Mouse (Mus musculus) adipocyte (in vitro differentiated cells): ENCODE results near the gene Grm8.
A peak's percentile ranks its signal among the peaks of the same experiment; 100 is the strongest.

Experiments used
- DNase-seq: peaks from one replicate; pipeline ENCODE4 v3.0.0-alpha.2; 2016; ENCODE audit warnings: low spot score

Gene Grm8

GRCm38 (mm10) chr6:28135001-28135401 is at the start of gene Grm8:
Gene Grm8 (minus strand): TSS chr6:28135178.
- DNase-seq = no peak

- no peak for DNase-seq
Measured at GRCm38 (mm10) chr6:28169851-28170539, 35.0 kb upstream of the Grm8 start.

DNA sequence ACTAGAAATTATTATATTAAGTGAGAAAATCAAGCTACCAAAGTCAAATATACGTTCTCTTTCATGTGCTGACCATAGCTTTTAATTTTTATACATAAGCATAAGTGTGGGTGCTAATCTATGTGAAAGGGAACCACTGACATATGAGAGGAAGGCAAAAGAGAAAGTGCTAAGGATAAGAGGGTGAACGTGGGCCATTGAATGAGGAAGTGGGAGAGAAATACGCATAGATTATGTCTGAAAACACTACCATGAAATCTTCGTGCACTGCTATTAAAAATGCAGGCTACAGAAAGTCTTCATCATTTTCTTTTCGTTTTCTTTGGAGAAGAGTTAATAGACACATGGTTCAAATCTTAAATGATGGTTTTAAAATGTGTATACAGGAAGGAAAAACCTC is 25.4 kb upstream of the Grm8 start:
- no peak for DNase-seq

- no peak for DNase-seq
Measured at GRCm38 (mm10) chr6:28146445-28146844, 11.5 kb upstream of the Grm8 start.

DNA sequence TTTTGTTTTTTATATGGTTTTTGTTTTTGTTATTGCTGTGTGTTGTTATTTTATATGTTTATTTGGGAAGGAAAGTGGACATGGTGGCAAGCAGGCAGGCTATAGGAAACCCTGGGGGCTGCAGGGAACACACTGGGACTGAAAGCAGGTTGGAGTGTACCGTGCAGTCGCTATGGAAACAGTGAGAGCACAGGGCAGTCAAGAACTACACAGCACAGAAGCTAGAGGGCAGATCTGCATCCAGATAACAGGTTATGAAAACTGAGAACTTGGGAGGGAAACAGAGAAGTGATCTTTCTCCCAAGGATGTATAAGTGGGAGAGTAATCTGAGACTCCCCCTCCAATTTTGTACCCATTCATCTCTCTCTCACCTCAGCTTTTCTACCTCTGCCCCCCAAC is 7.4 kb upstream of the Grm8 start:
- DNase-seq = no peak

DNA sequence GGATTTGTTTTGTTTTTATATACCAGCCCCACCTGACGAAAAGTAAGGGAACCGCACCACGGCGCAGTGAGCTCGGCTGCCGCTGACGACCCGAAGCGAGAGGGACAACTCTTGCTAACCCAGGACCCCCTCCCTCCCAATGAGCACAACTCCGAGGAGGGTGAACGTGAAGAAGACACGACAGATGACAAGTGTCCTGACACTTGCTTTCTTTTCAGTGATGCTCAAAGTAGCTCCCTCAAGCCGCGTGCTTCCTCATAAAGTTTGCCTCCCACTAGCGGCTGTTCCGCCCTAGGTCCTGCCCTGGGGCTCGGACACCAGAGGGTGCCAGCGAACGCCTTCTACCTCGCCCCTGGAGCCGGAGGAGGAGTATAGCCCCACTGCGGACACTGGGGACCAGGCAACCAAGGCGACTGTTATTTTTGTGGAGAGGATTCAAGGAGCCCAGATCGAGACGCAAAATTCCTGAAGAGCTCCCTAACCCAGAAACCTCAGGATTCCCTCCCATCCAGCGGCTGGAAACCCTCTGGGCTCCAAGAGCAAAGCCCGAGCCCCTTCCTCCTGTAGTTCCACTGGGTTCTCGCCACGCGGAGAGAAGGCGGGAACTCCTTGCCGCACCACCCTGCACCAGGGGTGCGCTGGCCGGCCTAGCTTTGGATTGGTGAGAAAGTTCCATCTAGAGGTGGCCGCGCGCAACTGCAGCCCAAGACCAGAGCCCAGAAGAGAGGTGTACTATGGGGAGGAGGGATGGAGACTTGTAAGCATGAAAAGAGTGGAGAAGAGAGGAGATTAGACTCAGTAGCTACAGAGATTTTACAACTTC is 644 bp upstream of the Grm8 start:
- peak; percentile 53 for DNase-seq

DNA sequence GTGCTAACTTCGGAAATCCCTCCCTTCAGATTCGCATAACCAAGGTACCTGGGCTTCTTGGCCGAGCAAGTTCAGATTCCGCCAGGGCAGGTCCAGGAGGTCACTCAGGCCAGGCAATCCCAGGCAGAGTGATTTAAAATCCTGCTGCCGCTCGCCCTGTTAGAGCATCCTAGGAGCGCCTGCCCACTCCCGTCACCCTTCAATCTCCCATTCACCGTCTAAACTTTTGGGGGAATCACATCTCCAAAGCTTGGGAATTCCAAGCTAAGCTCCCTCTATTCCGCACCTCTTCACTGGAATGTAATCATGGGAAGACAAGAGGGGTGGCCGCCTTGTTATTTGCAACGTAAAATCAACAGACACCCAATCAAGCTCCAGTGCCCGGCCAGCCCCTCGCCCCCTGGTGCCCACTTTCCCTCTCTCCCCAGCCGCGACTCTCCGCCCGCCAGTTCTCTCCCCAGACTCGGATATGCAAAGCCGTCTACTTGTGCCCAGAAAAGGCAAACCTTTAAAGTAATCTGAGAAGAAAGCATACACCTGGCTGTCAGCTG is 652 bp downstream of the Grm8 start:
- no peak for DNase-seq

- no peak for DNase-seq
Measured at GRCm38 (mm10) chr6:28133206-28134063, 1.5 kb downstream of the Grm8 start.

DNA sequence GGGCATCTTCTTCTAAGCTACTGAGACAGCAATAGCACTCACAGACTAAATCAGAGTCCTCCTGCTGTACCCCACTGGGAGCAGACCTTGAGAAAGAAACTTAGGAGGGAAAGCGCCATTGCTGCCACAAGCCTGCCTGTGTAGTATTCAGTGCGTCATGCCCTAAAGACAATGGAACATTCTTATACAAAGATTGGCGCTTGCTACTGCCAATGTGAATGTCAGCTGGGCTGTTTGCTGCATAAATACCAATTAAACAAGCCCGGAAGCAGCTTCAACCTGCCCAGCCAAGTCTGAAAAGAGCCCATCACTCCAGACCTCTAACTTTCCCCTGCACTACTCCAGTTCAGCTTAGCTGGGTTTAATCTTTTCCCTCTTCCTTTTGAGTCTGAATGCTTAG is 2.9 kb downstream of the Grm8 start:
- DNase-seq = no peak

GRCm38 (mm10) chr6:28128871-28129270 is 6.1 kb downstream of the Grm8 start:
- no peak for DNase-seq

GRCm38 (mm10) chr6:28115519-28115918 is 19.5 kb downstream of the Grm8 start:
- no peak for DNase-seq

DNA sequence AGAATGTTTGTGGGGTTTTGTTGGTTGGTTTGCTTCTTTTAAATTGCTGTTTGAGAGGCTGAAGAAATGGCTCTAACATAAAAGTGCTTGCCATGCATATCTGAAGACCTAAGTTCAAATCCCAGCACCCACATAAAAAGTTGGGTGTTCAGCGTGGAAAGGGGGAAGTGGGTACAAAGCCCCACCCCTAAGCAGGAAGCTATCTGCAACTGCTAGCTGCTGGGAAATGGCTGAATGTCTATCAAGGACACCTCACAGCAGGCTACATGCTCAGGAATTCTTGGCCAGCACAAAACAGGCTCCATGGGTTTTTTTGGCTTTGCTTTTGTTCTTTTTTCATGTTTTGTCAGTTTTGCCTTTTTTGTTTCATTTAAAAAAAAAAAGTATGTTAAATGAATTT is 20.1 kb downstream of the Grm8 start:
- DNase-seq = no peak

GRCm38 (mm10) chr6:28111551-28111950 is 23.4 kb downstream of the Grm8 start:
- DNase-seq = no peak

- DNase-seq = no peak
Measured at GRCm38 (mm10) chr6:28102608-28103316, 32.2 kb downstream of the Grm8 start.

DNA sequence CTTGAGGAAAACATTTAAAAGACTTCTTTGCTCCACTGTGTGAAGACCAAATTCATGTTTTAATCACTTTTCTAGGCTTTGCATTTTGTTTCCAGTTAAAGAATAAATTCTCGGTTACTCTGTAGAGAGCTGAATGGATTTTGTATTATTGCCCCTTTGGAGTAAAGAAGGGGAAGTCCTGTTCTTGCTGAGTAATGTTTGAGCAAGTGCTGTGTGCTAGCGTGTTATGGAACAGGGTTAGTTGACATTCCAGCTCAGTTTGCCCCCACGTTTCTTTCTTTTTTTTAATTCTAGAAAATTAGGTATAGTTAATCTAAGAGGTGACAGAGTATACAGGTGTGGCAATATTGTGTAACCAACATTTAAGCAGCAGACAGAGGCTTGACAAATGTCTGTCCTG is 35.0 kb downstream of the Grm8 start:
- DNase-seq = no peak

GRCm38 (mm10) chr6:28092511-28092910 is 42.5 kb downstream of the Grm8 start:
- no peak for DNase-seq

DNA sequence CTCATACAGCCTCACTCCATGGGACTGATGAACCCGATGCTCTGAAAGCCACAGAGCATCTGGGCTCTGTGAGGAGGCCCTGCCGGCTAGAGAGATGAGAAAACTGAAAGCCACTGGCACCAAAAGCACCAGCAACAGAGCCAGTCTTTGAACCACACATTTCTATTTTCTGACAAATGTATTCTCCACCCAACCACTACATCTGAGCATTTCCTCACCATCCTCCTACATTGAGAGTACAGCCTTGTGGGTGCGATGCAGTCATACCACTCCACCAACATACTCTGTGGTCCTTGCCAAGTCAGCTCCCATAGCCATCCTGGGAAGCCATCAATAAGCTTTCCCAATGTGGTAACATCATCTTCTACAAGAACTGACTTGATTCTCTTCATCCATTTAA is 43.1 kb downstream of the Grm8 start:
- DNase-seq = no peak

GRCm38 (mm10) chr6:28090981-28091380 is 44.0 kb downstream of the Grm8 start:
- no peak for DNase-seq

DNA sequence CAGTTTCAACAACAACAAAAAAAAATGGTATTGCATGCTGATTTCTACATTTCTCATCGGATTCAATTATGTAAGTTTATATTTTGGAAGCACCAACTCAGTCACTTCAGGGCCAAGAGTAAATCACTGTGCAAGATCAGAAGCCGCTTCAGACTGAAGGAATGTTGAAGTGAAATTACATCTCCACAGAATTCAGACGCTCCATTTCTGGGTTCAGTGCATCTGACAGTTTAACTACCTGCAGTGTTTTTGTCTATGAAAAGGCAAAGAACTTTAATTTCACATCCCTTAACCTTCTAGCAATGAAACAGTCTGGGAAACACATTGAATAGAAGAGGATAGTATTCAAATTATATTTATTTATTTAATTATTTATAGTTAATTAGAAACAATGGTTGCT is 59.4 kb downstream of the Grm8 start:
- no peak for DNase-seq

DNA sequence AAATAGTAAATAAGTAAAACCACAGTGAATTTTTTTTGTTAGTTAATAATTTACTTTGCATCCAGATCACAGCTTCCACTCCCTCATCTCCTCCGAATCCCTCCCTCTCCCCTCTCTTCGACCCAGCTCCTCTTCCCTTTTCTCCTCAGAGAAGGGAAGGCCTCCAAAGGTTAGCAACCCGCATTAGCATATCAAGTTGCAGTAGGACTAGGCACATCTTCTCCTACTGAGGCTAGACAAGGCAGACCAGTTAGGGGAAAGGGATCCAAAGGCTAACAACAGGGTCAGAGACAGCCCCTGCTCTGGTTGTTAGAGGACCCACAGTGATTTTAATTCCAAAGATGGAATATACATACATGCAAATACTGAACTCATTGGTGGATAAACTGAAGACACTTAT is 60.5 kb downstream of the Grm8 start:
- no peak for DNase-seq

GRCm38 (mm10) chr6:28051966-28052365 is 83.0 kb downstream of the Grm8 start:
- DNase-seq = no peak

DNA sequence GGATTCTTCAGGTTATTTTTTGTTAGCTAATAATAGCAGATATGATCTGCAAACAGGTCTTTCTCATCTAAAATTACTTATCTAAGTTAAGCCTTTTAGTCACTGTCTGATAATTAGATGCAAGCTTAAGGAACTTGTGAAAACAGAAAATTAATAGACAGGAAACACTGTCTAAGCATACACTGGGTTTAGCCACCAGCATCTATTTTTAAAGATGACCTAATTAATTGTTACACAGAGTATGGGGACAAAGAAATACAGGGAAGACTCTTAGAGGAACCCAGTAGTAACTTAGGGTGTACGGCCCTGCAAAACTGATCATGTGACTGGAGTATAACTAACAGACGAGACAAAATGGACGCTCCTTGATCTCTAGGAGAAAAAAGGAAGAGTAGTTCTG is 92.6 kb downstream of the Grm8 start:
- DNase-seq = no peak
